Mouse (Mus musculus) thymus, adult 2 months (tissue): Measurements from ENCODE around the gene Tap1.

Experiments
- CTCF ChIP-seq: fragments of 200-500 bp; IDR thresholded peaks from 2 replicates; pipeline ENCODE4 v1.5.1; 2012; ENCODE audit warnings: mild to moderate bottlenecking, control low read depth, low read length, moderate library complexity, borderline replicate concordance; ENCODE audit not compliant: control insufficient read depth, poor library complexity, insufficient read depth; ENCODE audit errors: extremely low read depth
- POLR2A ChIP-seq: fragments of 200-500 bp; IDR thresholded peaks from 2 replicates; pipeline ENCODE4 v1.6.1; 2012; ENCODE audit warnings: mild to moderate bottlenecking, low read length, control low read depth, moderate library complexity; ENCODE audit not compliant: control insufficient read depth, poor library complexity, insufficient read depth; ENCODE audit errors: extremely low read depth

GRCm38 (mm10) chr17:34205021-34205745 is 17.8 kb downstream of the Tap1 start:
- TF ChIP-seq POLR2A (no peak), CTCF (no peak)
